Mouse (Mus musculus) small intestine, adult 2 months (tissue): Measurements from ENCODE around the gene 1810009A15Rik.
A peak's percentile ranks its signal among the peaks of the same experiment; 100 is the strongest.

Experiments
- CTCF ChIP-seq: fragments of 200-500 bp; IDR thresholded peaks from 2 replicates; pipeline ENCODE4 v1.5.1; 2012; ENCODE audit warnings: low read depth, mild to moderate bottlenecking, control low read depth, inconsistent platforms, low read length, moderate library complexity, mixed read lengths; ENCODE audit not compliant: insufficient replicate concordance, insufficient read length; ENCODE audit errors: extremely low read depth
- POLR2A ChIP-seq: fragments of 200-500 bp; IDR thresholded peaks from 2 replicates; pipeline ENCODE4 v1.6.1; 2012; ENCODE audit warnings: low read depth, mild to moderate bottlenecking, control low read depth, inconsistent platforms, low read length, moderate library complexity

GRCm38 (mm10) chr19:8844371-8845129 lies 44.1 kb upstream of the 1810009A15Rik start:
- TF ChIP-seq CTCF (0 out of 2 replicates have a peak, but pooled peaks have one; percentile 6), POLR2A (no peak)
